Mouse (Mus musculus) embryo, embryonic 10.5 days (tissue): ENCODE data around the gene Olfr800.

Experiments used
- DNase-seq: peaks from one replicate; pipeline ENCODE4 v3.0.0-alpha.2; 2015; ENCODE audit warnings: low spot score

The Olfr800 gene

DNA sequence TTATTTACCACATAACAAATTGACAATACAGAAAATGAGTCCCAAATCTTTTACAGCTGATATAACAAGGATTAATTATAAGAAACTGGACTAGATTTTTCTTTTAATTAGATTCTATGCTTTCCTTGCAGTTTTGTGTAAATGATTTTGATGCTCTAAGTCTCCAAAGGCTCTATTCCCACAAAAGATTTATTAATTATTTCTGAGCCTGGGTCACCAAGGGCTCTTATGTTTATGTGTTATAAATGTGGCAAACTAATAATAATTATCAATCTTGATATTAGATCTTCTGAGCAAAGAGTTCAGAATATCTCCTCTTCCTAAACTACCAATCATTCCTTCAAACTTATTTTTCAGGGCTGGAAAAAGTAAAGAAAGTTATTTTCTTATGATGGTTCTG, at the start of gene Olfr800:
Gene Olfr800, plus strand, starts transcription at position 301 of the 400 bp plus-strand sequence.
- DNase-seq, result no peak

DNA sequence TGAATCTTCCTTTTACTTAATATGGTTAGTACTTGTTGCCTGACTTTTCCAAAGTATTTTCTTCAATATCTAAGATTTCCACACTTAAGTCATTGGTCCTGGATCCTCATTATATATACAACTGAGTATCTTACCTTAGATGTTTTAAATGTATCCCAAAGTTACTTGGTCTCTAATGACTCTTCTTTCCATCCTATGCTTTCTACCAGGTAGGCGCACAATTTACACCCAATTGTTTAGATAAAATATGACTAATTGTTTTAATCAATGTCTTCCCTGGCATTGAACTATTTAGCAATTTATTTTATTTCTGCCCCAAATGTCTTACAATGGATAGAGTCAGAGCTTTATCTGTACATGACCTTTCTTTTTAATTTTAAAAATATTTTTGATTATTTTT, 45.0 kb upstream of the Olfr800 start, which contains the start of gene Olfr796:
Gene Olfr796, minus strand, starts transcription at position 101 of the 400 bp plus-strand sequence.
- no peak for DNase-seq

DNA sequence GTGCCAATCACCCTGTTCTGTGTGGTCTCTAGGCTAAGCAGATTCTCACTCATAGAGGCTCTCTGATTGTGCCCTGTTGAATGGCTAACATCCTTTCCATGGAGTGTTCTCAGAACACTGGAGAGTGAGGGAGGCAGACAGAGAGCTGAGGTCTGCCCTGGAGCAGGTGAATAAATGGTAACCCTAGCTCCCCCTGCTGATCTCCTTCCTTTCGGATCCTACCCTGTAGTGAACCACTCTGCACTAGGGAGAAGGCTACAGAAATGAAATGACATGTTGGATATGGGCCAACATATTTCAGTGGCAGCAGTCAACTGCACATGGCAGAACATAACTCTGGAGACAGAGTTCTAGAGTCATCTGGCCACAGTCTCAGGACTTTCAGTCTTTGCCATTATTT, 35.8 kb upstream of the Olfr800 start:
- DNase-seq, result peak; percentile 9

DNA sequence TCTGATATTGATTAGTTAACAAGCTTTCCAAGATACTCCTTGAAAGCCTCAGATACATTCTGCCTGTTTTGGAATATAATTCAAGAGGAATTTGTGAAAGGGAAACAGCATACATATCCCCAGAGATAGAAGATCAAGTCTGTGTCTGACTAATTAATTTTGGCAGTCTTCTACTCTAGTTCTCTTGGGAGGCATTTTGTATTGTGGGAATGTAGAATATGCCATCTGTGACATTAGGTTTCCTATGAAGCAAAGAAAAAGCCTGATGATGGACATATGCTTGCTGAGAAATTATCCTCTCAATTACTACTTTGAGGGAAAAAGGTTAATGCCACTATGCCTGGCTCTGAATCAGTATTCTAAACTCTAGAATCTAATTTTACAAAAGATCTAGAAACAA, 34.2 kb upstream of the Olfr800 start:
- DNase-seq, result no peak

DNA sequence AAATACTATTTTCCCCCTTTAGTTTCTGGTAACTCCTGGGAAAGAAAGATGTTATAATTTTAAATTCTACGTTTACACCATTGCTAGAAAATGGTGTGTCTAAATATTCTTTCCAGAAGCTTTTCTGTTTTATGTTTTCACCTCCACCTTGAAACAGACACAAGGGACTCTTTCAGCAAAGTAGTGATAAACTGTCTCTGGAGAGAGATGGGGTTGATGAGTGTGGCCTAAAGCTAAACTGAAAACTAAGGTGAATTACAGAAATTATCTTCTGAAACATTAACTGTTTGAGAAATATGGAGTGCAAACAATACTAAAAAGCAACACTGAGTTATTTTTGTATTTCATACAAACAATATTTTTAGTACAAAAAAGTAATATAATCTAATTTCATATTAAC, 29.7 kb upstream of the Olfr800 start, which contains the start of gene Olfr798:
Gene Olfr798, minus strand, starts transcription at position 101 of the 400 bp plus-strand sequence.
- DNase-seq, result no peak

DNA sequence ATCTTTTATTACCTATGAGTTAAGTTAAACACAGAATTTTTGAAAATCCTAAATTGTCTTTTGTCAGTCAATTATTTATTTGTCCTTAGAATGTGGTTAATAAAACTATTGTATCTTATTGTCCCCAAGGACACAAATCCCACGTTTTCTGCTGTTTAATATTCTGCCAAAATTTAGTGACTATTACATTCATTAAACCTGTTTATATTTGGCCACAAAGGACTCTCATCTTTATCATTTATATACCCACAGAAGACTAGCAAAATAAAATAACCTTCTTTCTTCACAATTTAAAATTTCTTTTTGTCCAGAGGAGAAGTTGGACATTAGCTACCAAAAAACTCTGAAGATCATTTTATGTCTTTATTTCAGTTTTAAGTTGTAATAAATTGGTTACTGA, 20.3 kb upstream of the Olfr800 start, which contains the start of gene Olfr799:
Gene Olfr799, plus strand, starts transcription at position 301 of the 400 bp plus-strand sequence.
- DNase-seq, result no peak

DNA sequence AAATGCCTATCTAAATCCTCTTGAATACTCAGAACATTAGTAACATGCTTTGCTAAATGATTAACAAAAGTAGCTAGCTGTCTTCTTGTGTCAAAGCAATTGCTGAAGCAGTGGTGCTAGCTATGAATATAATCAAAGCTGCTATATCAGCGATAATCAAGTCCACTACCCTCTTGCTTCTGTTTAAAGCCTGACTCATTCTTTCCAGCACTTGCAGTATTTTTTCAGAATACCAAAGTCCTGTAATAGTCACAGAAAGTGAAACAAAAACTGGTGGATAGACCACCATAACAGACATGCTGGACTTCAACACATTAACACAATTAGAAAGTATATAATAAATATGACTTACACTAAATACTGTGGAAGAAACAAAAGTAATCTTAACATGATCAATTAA, 5.7 kb upstream of the Olfr800 start:
- no peak for DNase-seq

DNA sequence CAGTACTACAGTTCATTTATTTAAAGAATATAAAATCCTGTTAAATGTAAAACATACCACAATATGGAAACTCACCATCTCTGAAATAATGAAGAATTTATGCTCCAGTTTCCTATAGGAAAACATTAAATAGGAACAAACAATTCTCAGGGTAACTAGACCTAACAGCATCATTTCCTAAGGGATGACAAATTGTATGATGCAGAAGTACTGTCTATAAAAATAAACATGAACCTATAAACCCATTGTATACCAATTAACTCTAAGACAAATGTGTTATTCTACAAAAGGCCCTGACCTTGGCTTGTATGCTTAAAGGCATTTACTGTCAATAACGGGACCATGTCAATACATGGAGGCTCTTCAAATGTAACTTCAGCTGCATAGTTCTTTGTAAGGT, 16.3 kb downstream of the Olfr800 start, which contains the start of gene Olfr801:
Gene Olfr801, minus strand, starts transcription at position 101 of the 400 bp plus-strand sequence.
- no peak for DNase-seq

DNA sequence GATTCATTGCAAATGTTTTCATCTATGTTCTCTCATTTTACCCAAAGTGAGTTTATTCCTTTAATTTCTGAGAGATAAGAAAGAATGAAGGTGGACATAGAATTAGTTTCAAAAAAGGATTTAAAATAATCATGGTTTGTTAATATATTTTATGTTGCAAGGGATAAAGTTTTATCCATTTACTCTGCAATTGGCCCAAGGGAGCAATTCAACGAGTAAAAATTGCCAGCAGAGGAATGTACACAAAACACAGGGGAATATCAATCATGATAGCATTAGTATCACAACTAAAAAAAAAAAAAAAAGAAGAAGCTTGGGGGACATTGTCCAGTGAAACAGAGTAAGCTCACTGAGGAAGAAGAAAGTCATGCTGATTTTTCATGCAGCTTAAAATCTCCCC, 30.6 kb downstream of the Olfr800 start, which contains the start of gene Olfr802:
Gene Olfr802, minus strand, starts transcription at position 101 of the 400 bp plus-strand sequence.
- DNase-seq, result no peak

DNA sequence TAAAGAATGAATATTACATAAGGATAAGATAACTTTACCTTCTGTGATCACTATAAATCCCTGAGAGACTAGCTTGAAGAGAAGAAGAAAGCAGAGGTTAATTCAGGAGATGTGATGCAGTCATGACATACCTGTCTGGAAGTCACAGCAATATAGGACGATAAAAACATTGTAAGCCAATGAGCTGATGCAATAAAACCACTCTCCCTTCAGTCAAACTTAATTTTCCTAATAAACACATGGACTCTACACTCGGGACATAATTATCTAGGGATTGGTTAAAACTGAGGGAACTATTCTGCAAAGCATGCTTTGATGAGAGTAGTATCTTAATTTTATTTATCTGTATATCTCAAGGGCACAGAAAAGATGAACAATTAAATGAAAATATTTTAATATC, 36.7 kb downstream of the Olfr800 start, which contains the start of gene Olfr803:
Gene Olfr803, minus strand, starts transcription at position 101 of the 400 bp plus-strand sequence.
- DNase-seq, result no peak

DNA sequence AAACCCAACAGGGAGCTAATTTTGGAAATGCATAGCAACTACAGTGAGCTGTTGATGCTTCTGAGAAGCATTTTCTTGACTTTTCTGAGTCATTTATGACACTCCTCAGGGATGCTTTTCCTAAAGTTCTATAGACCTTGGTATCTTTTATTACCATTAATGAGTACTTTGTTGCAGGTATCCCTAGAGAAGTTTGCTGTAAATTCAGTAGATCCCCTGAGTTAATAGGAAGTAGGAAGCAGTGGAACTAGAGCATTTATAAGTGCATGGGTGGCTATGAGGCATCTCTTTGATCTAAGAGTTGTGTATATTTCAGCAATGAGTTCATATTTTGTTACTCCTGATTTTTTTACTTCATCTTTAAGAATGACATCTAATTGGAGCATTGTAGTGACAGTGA, 45.4 kb downstream of the Olfr800 start, which contains the start of gene Olfr804:
Gene Olfr804, plus strand, starts transcription at position 301 of the 400 bp plus-strand sequence.
- DNase-seq, result no peak
